Mouse (Mus musculus) kidney, postnatal 10 days (tissue): ENCODE data around the gene Gpr65.
"Not testable (repeated sequence)": the region's sequence is repeated elsewhere in the genome, so short reads cannot be mapped to it uniquely, and the experiment has no call there.

ENCODE experiments used
- DNase-seq: peaks from one replicate; pipeline ENCODE4 v3.0.0; 2021; ENCODE audit warnings: mixed read lengths

Gpr65 gene

GRCm38 (mm10) chr12:98283487-98283860 is 15.0 kb downstream of the Gpr65 start:
- no peak for DNase-seq

- no peak for DNase-seq
Measured at GRCm38 (mm10) chr12:98284477-98284876, 16.0 kb downstream of the Gpr65 start.

GRCm38 (mm10) chr12:98290475-98290874 is 22.0 kb downstream of the Gpr65 start:
- no peak for DNase-seq

- DNase-seq = no peak
Measured at GRCm38 (mm10) chr12:98292278-98292677, 23.8 kb downstream of the Gpr65 start.

GRCm38 (mm10) chr12:98294241-98294640 is 25.8 kb downstream of the Gpr65 start:
- DNase-seq = no peak

- no peak for DNase-seq
Measured at GRCm38 (mm10) chr12:98301980-98302379, 33.5 kb downstream of the Gpr65 start.

- DNase-seq = no peak
Measured at GRCm38 (mm10) chr12:98303013-98303412, 34.6 kb downstream of the Gpr65 start.

GRCm38 (mm10) chr12:98307179-98307915 is 38.9 kb downstream of the Gpr65 start:
- no peak for DNase-seq

GRCm38 (mm10) chr12:98311376-98312083 is 43.1 kb downstream of the Gpr65 start:
- DNase-seq = no peak

GRCm38 (mm10) chr12:98315924-98316323 is 47.5 kb downstream of the Gpr65 start:
- no peak for DNase-seq

GRCm38 (mm10) chr12:98317718-98318340 is 49.4 kb downstream of the Gpr65 start:
- no peak for DNase-seq

GRCm38 (mm10) chr12:98322426-98322825 is 54.0 kb downstream of the Gpr65 start:
- DNase-seq = no peak

GRCm38 (mm10) chr12:98324170-98324569 is 55.7 kb downstream of the Gpr65 start:
- not testable (repeated sequence) for DNase-seq
